Mouse (Mus musculus) embryonic facial prominence, embryonic 11.5 days (tissue): Measurements from ENCODE around the gene Dbr1. TPM values are rescaled to one million over a fixed set of nuclear protein-coding genes. Genes with fewer than 3 reads are reported as not detected.

ENCODE experiments used
- polyA plus RNA-seq: library from polyadenylated mRNA; unstranded; fragments of >200 nt; fragmentation: Nextera tagmentation; extraction: Ambion mirVana; gene quantifications from 2 replicates; pipeline ENCODE4 v1.2.1, GENCODE M21; 2014

Dbr1 gene
- polyA plus RNA-seq, 1 experiment from 2014 or later: 34.8 TPM

Other genes with a start within 250 kb of the Dbr1 start
- 0.21 and 0.31 TPM in 2 replicates for gene Esyt3, start 217.2 kb upstream of the Dbr1 start, polyA plus RNA-seq
- gene Mras, start 138.4 kb upstream of the Dbr1 start, polyA plus RNA-seq: 11.8 and 14.2 TPM in 2 replicates
- gene Nme9, start 124.3 kb upstream of the Dbr1 start, polyA plus RNA-seq: not detected in 2 replicates
- gene Armc8, start 6.9 kb upstream of the Dbr1 start, polyA plus RNA-seq: 27.2 and 29.2 TPM in 2 replicates
- not detected in 2 replicates for gene A4gnt, start 36.7 kb downstream of the Dbr1 start, polyA plus RNA-seq
- 12.0 and 14.8 TPM in 2 replicates for gene Dzip1l, start 53.7 kb downstream of the Dbr1 start, polyA plus RNA-seq
- not detected in 2 replicates for gene Cldn18, start 141.5 kb downstream of the Dbr1 start, polyA plus RNA-seq